Mouse (Mus musculus): Measurements from ENCODE around the gene Cdc25b. TPM values are rescaled to one million over a fixed set of nuclear protein-coding genes. Genes with fewer than 3 reads are reported as not detected.

The Cdc25b gene
- 67.6 and 77.7 TPM in 2 replicates for polyA plus RNA-seq (2015; fragmentation: Nextera tagmentation; extraction: Ambion mirVana)

DNA sequence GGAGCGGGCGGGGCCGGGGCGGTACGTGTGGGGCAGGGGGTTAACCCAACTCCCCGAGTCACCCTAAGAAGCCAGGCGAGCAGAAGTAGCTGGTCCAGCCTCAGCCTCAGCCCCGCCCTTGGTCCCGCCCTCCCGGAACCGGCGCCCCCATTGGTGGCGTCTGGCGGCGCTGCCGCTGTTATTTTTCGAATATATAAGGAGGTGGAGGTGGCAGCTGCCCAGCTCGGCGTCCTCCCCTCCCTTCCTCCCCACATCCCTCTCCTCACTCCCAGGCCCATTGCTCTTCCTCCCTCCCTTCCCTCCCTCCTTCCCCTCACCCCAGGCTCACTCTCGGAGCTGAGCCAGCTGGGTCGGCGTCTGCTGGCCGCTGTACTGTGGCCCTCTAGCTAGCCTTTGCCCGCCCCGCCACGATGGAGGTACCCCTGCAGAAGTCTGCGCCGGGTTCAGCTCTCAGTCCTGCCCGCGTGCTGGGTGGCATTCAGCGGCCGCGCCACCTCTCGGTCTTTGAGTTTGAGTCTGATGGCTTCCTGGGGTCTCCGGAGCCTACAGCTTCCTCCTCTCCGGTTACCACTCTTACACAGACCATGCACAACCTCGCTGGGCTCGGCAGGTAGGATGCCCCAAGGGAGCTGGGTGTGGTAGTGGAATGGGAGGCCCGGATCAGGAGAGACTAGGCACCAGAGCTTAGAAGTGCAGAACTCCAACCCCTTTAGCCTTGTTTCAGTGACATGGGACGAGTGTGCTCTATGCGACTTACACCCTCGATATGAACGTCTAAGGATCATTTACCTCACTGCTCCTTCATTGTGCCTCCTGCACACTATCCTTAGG, at the start of gene Cdc25b, which contains the start of gene Spef1:
Gene Cdc25b (plus strand): TSS at position 179 of the 831 bp plus-strand sequence.
Gene Spef1 (minus strand): TSS at position 512 of the 831 bp plus-strand sequence.
- no peaks in the 10 kb centered on the region for H3K9me3 ChIP-seq (ENCODE audit: low read length)
- WGBS (ENCODE audit: insufficient replicate concordance): 1% methylated on average over 40 of the region's 43 CpGs
- no peaks in the 10 kb centered on the region for H3K27me3 ChIP-seq (ENCODE audit: insufficient read depth, low read length)
- peak within 1 kb of the TSS; percentile 74 for H3K4me3 ChIP-seq (ENCODE audit: low read depth, low read length)
- H3K4me1 ChIP-seq (ENCODE audit: insufficient read depth): peaks cover 37% of the 10 kb centered on the region
- H3K9ac ChIP-seq (replicated peaks): peak within 1 kb of the TSS; percentile 78
- TF ChIP-seq EP300 (IDR thresholded peaks at IDR 0.05; ENCODE audit: low read depth): no peak; the same call in 1 of the 2 replicates
- TF ChIP-seq CTCF (IDR thresholded peaks at IDR 0.05; ENCODE audit: low read depth): peak; percentile 46
- ATAC-seq (peak; percentile 88), DNase-seq (peak; percentile 94)
- H3K27ac ChIP-seq (ENCODE audit: low read depth): peak within 1 kb of the TSS; percentile 85
- H3K4me2 ChIP-seq (ENCODE audit: low read depth, low read length): peak within 1 kb of the TSS; percentile 86
- H3K36me3 ChIP-seq (replicated peaks; ENCODE audit: insufficient read depth, low read length): peaks cover 31% of the 10 kb centered on the region

- Histone ChIP-seq H3K27me3 (ENCODE audit: insufficient read depth, low read length) (no peaks in the 10 kb centered on the region), H3K9me3 (ENCODE audit: low read length) (no peaks in the 10 kb centered on the region), H3K27ac (ENCODE audit: low read depth) (no peak overlapping the region), H3K4me3 (ENCODE audit: low read depth, low read length) (no peak overlapping the region), H3K4me1 (ENCODE audit: insufficient read depth) (peaks cover 38% of the 10 kb centered on the region), H3K9ac (replicated peaks) (no peak overlapping the region), H3K36me3 (replicated peaks; ENCODE audit: insufficient read depth, low read length) (peaks cover 2% of the 10 kb centered on the region; the same call in 1 of the 2 replicates), H3K4me2 (ENCODE audit: low read depth, low read length) (no peak overlapping the region)
- DNase-seq (no peak), ATAC-seq (no peak)
- TF ChIP-seq CTCF (IDR thresholded peaks at IDR 0.05; ENCODE audit: low read depth) (no peak), EP300 (IDR thresholded peaks at IDR 0.05; ENCODE audit: low read depth) (no peak)
- 70% methylated on average over 4 of the region's 4 CpGs for WGBS (ENCODE audit: insufficient replicate concordance)
Observed at GRCm38 (mm10) chr2:131138296-131138695, 48.5 kb upstream of the Cdc25b start.

- H3K4me1 ChIP-seq (ENCODE audit: insufficient read depth): peaks cover 38% of the 10 kb centered on the region
- no peak overlapping the region for H3K27ac ChIP-seq (ENCODE audit: low read depth)
- WGBS (ENCODE audit: insufficient replicate concordance): 94% methylated on average over 7 of the region's 7 CpGs
- no peak for ATAC-seq
- peaks cover 4% of the 10 kb centered on the region; the same call in 1 of the 2 replicates for H3K36me3 ChIP-seq (replicated peaks; ENCODE audit: insufficient read depth, low read length)
- H3K27me3 ChIP-seq (ENCODE audit: insufficient read depth, low read length): no peaks in the 10 kb centered on the region
- DNase-seq: no peak
- no peak overlapping the region for H3K9ac ChIP-seq (replicated peaks)
- TF ChIP-seq EP300 (IDR thresholded peaks at IDR 0.05; ENCODE audit: low read depth) (no peak), CTCF (IDR thresholded peaks at IDR 0.05; ENCODE audit: low read depth) (no peak)
- no peaks in the 10 kb centered on the region for H3K9me3 ChIP-seq (ENCODE audit: low read length)
- no peak overlapping the region for H3K4me2 ChIP-seq (ENCODE audit: low read depth, low read length)
- H3K4me3 ChIP-seq (ENCODE audit: low read depth, low read length): no peak overlapping the region
Observed at GRCm38 (mm10) chr2:131138760-131139159, 48.0 kb upstream of the Cdc25b start.

GRCm38 (mm10) chr2:131139287-131139686, 47.5 kb upstream of the Cdc25b start:
- H3K27me3 ChIP-seq (ENCODE audit: insufficient read depth, low read length): no peaks in the 10 kb centered on the region
- no peak for ATAC-seq
- H3K27ac ChIP-seq (ENCODE audit: low read depth): 0 out of 2 replicates have a peak overlapping the region, but pooled peaks have one; percentile 57
- 86% methylated on average over 5 of the region's 5 CpGs for WGBS (ENCODE audit: insufficient replicate concordance)
- H3K9ac ChIP-seq (replicated peaks): no peak overlapping the region
- H3K9me3 ChIP-seq (ENCODE audit: low read length): no peaks in the 10 kb centered on the region
- H3K36me3 ChIP-seq (replicated peaks; ENCODE audit: insufficient read depth, low read length): peaks cover 5% of the 10 kb centered on the region; the same call in 1 of the 2 replicates
- DNase-seq: no peak
- TF ChIP-seq CTCF (IDR thresholded peaks at IDR 0.05; ENCODE audit: low read depth): no peak
- TF ChIP-seq EP300 (IDR thresholded peaks at IDR 0.05; ENCODE audit: low read depth): no peak
- H3K4me1 ChIP-seq (ENCODE audit: insufficient read depth): peaks cover 38% of the 10 kb centered on the region
- no peak overlapping the region for H3K4me2 ChIP-seq (ENCODE audit: low read depth, low read length)
- H3K4me3 ChIP-seq (ENCODE audit: low read depth, low read length): no peak overlapping the region

DNA sequence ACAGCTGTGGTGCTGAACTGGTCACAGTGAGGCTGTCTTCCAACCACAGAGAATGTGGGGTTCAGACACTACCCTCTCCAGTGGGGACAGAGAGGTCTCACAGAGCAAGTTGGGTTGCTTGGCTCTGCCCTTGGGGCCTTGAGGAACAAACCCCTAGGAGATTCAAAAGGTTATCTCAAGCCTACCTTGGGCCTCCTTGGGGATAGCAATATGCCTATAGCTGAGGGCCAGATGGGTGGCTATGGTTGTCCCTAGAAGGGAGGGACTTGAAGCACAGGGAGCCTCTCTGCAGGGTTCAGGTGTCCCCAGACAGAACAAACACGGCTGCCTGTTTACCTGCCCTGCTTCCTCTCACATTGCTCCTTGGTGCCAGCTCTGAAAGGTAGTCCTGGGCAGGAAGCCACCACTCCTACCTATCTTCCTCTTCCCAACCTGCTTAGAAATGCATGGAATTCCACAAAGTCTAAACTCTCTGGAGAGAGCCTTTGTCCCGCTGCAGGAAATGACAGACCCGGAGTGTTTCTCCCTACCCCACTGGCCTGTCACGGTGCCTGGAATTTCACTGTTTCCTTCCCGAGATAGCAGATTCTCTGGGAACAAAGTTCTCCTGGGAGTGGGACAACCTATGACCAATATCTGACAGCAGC, 46.7 kb upstream of the Cdc25b start:
- no peak for ATAC-seq
- no peak overlapping the region for H3K9ac ChIP-seq (replicated peaks)
- H3K27ac ChIP-seq (ENCODE audit: low read depth): peak overlapping the region; percentile 57

GRCm38 (mm10) chr2:131140533-131140905, 46.2 kb upstream of the Cdc25b start:
- WGBS (ENCODE audit: insufficient replicate concordance): 68% methylated on average over 5 of the region's 5 CpGs
- Histone ChIP-seq H3K27ac (ENCODE audit: low read depth) (peak overlapping the region; percentile 12; the same call in 1 of the 2 replicates), H3K27me3 (ENCODE audit: insufficient read depth, low read length) (no peaks in the 10 kb centered on the region), H3K9ac (replicated peaks) (no peak overlapping the region), H3K4me3 (ENCODE audit: low read depth, low read length) (no peak overlapping the region), H3K9me3 (ENCODE audit: low read length) (no peaks in the 10 kb centered on the region), H3K4me1 (ENCODE audit: insufficient read depth) (peaks cover 27% of the 10 kb centered on the region), H3K4me2 (ENCODE audit: low read depth, low read length) (no peak overlapping the region), H3K36me3 (replicated peaks; ENCODE audit: insufficient read depth, low read length) (peaks cover 16% of the 10 kb centered on the region)
- TF ChIP-seq CTCF (IDR thresholded peaks at IDR 0.05; ENCODE audit: low read depth) (no peak), EP300 (IDR thresholded peaks at IDR 0.05; ENCODE audit: low read depth) (no peak)
- DNase-seq: no peak
- ATAC-seq: no peak

More for the DNA sequence above, 46.7 kb upstream of the Cdc25b start:
- no peak overlapping the region for H3K4me3 ChIP-seq (ENCODE audit: low read depth, low read length)
- H3K4me1 ChIP-seq (ENCODE audit: insufficient read depth): peaks cover 33% of the 10 kb centered on the region
- peaks cover 11% of the 10 kb centered on the region for H3K36me3 ChIP-seq (replicated peaks; ENCODE audit: insufficient read depth, low read length)
- DNase-seq: peak; percentile 19
- H3K27me3 ChIP-seq (ENCODE audit: insufficient read depth, low read length): no peaks in the 10 kb centered on the region
- H3K9me3 ChIP-seq (ENCODE audit: low read length): no peaks in the 10 kb centered on the region
- no peak for TF ChIP-seq CTCF (IDR thresholded peaks at IDR 0.05; ENCODE audit: low read depth)
- no peak for TF ChIP-seq EP300 (IDR thresholded peaks at IDR 0.05; ENCODE audit: low read depth)
- WGBS (ENCODE audit: insufficient replicate concordance): 63% methylated on average over 5 of the region's 5 CpGs
- H3K4me2 ChIP-seq (ENCODE audit: low read depth, low read length): no peak overlapping the region
